Mouse (Mus musculus) stomach, embryonic 14.5 days (tissue): ENCODE measurements at regions not wholly inside any gene's neighbourhood (a gene's known extent, or its start where the extent isn't known, plus 50 kb on each side); places are given as distances from the start of the nearest gene placed in this dataset.

ENCODE experiments used
- ATAC-seq: fragments of 200-750 bp; cut with Nextera tagmentation; 2 replicates; pipeline ENCODE4 v1.8.0; 2017; ENCODE audit warnings: low read depth, moderate TSS enrichment; ENCODE audit not compliant: insufficient number of reproducible peaks, insufficient read depth, low FRiP score
- H3K27ac ChIP-seq: fragments of 300-500 bp; sonication (generic); 2 replicates; pipeline ENCODE4 v1.5.1; 2014; ENCODE audit warnings: mild to moderate bottlenecking, low read length, moderate library complexity, mixed read lengths
- H3K27me3 ChIP-seq: fragments of 300-500 bp; sonication (generic); 2 replicates; pipeline ENCODE4 v1.6.1; 2014; ENCODE audit warnings: low read length, control low read depth, mixed read lengths; ENCODE audit not compliant: control insufficient read depth, insufficient read depth
- H3K36me3 ChIP-seq: fragments of 300-500 bp; sonication (generic); 2 replicates; pipeline ENCODE4 v1.6.1; 2014; ENCODE audit warnings: mild to moderate bottlenecking, control low read depth, low read length, moderate library complexity, mixed read lengths; ENCODE audit not compliant: control insufficient read depth, insufficient read depth
- H3K4me1 ChIP-seq: fragments of 300-500 bp; sonication (generic); 2 replicates; pipeline ENCODE4 v1.6.1; 2014; ENCODE audit warnings: low read length, control low read depth, mixed read lengths; ENCODE audit not compliant: control insufficient read depth, insufficient read depth
- H3K4me2 ChIP-seq: fragments of 300-500 bp; sonication (generic); replicated peaks from 2 replicates; pipeline ENCODE4 v1.6.1; 2014; ENCODE audit warnings: low read depth, low read length, control low read depth
- H3K4me3 ChIP-seq: fragments of 300-500 bp; sonication (generic); 2 replicates; pipeline ENCODE4 v1.5.1; 2014; ENCODE audit warnings: low read depth, low read length, control low read depth
- H3K9ac ChIP-seq: fragments of 300-500 bp; sonication (generic); replicated peaks from 2 replicates; pipeline ENCODE4 v1.6.1; 2014; ENCODE audit warnings: low read depth, mild to moderate bottlenecking, control low read depth, low read length, moderate library complexity, mixed read lengths
- H3K9me3 ChIP-seq: fragments of 300-500 bp; sonication (generic); 2 replicates; pipeline ENCODE4 v1.6.1; 2016; ENCODE audit warnings: low read depth, low read length, control low read depth; ENCODE audit not compliant: control insufficient read depth
- WGBS: fragments of 180-500 bp; shearing (Covaris S2); extraction: QIAGEN DNeasy Blood & Tissue Kit; methylation state at CpG from one replicate; pipeline ENCODE4 v1.1.7; 2014; 5-methylcytosine and 5-hydroxymethylcytosine counted together

GRCm38 (mm10) chr11:6738581-6738980, 80.3 kb downstream of the Ramp3 start:
- 91% methylated on average over 3 of the region's 3 CpGs for WGBS

GRCm38 (mm10) chr11:6738163-6738562, 79.8 kb downstream of the Ramp3 start:
- Histone ChIP-seq H3K9me3 (0 out of 2 replicates have a peak, but pooled peaks cover 3% of the 10 kb centered on the region), H3K4me2 (no peak overlapping the region), H3K27ac (no peak overlapping the region), H3K4me3 (no peak overlapping the region), H3K4me1 (no peaks in the 10 kb centered on the region), H3K9ac (no peak overlapping the region), H3K36me3 (no peaks in the 10 kb centered on the region), H3K27me3 (no peaks in the 10 kb centered on the region)
- no peak for ATAC-seq
- 87% methylated on average over 3 of the region's 3 CpGs for WGBS

More at GRCm38 (mm10) chr11:6738581-6738980, 80.3 kb downstream of the Ramp3 start:
- H3K9ac ChIP-seq, result no peak overlapping the region
- no peak overlapping the region for H3K4me2 ChIP-seq
- H3K27ac ChIP-seq, result no peak overlapping the region
- H3K4me1 ChIP-seq, result no peaks in the 10 kb centered on the region
- ATAC-seq, result no peak
- no peaks in the 10 kb centered on the region for H3K27me3 ChIP-seq
- 0 out of 2 replicates have a peak, but pooled peaks cover 3% of the 10 kb centered on the region for H3K9me3 ChIP-seq
- no peak overlapping the region for H3K4me3 ChIP-seq
- H3K36me3 ChIP-seq, result no peaks in the 10 kb centered on the region

- Histone ChIP-seq H3K4me1 (no peaks in the 10 kb centered on the region), H3K36me3 (no peaks in the 10 kb centered on the region), H3K4me2 (no peak overlapping the region), H3K9ac (no peak overlapping the region), H3K9me3 (0 out of 2 replicates have a peak, but pooled peaks cover 3% of the 10 kb centered on the region), H3K4me3 (no peak overlapping the region), H3K27ac (no peak overlapping the region), H3K27me3 (no peaks in the 10 kb centered on the region)
- no peak for ATAC-seq
- WGBS, result 83% methylated on average over 7 of the region's 7 CpGs
Measured at GRCm38 (mm10) chr11:6734746-6735430, 76.6 kb downstream of the Ramp3 start.

- Histone ChIP-seq H3K36me3 (no peaks in the 10 kb centered on the region), H3K9ac (no peak overlapping the region), H3K4me2 (no peak overlapping the region), H3K9me3 (no peaks in the 10 kb centered on the region), H3K4me3 (no peak overlapping the region), H3K4me1 (no peaks in the 10 kb centered on the region), H3K27ac (no peak overlapping the region), H3K27me3 (no peaks in the 10 kb centered on the region)
- 75% methylated on average over 5 of the region's 5 CpGs for WGBS
- no peak for ATAC-seq
Measured at GRCm38 (mm10) chr11:6731505-6731904, 73.2 kb downstream of the Ramp3 start.
